Mouse (Mus musculus) cortical plate, adult 2 months (tissue): Measurements from ENCODE around the gene Tenm4. TPM values are rescaled to one million over a fixed set of nuclear protein-coding genes. Genes with fewer than 3 reads are reported as not detected.
"Not testable (repeated sequence)": the region's sequence is repeated elsewhere in the genome, so short reads cannot be mapped to it uniquely, and the experiment has no call there.

Experiments used
- H3K27ac ChIP-seq: fragments of 200-500 bp; 2 replicates; pipeline ENCODE4 v1.5.1; 2012; ENCODE audit warnings: low read length, control low read depth, inconsistent platforms; ENCODE audit not compliant: insufficient read depth
- H3K4me1 ChIP-seq: fragments of 200-500 bp; 2 replicates; pipeline ENCODE4 v1.6.1; 2011; ENCODE audit warnings: low read length; ENCODE audit not compliant: control insufficient read depth, insufficient read depth
- H3K4me3 ChIP-seq: fragments of 200-500 bp; 2 replicates; pipeline ENCODE4 v1.5.1; 2011; ENCODE audit warnings: mild to moderate bottlenecking, low read length, control low read depth; ENCODE audit not compliant: insufficient read depth
- CTCF ChIP-seq: fragments of 200-500 bp; IDR thresholded peaks from 2 replicates; pipeline ENCODE4 v1.5.1; 2011; ENCODE audit warnings: mild to moderate bottlenecking, control low read depth, low read length; ENCODE audit not compliant: insufficient read depth; ENCODE audit errors: extremely low read depth
- POLR2A ChIP-seq: fragments of 200-500 bp; IDR thresholded peaks from 2 replicates; pipeline ENCODE4 v1.6.1; 2011; ENCODE audit warnings: mild to moderate bottlenecking, low read length, control low read depth; ENCODE audit not compliant: insufficient read depth; ENCODE audit errors: extremely low read depth
- polyA plus RNA-seq: library from polyadenylated mRNA; depleted of rRNA; stranded (reverse); fragments of >200 nt; gene quantifications from 2 replicates; pipeline ENCODE4 v1.2.3, GENCODE M21; 2012

Gene Tenm4
- polyA plus RNA-seq, 1 experiment = 30.2 TPM

GRCm38 (mm10) chr7:96600381-96600941, 429.4 kb downstream of the Tenm4 start:
- H3K4me3 ChIP-seq = no peak overlapping the region
- H3K4me1 ChIP-seq = no peaks in the 10 kb centered on the region
- TF ChIP-seq POLR2A = no peak
- TF ChIP-seq CTCF = no peak
- no peak overlapping the region for H3K27ac ChIP-seq

- Histone ChIP-seq H3K27ac (no peak overlapping the region), H3K4me3 (no peak overlapping the region), H3K4me1 (no peaks in the 10 kb centered on the region)
- TF ChIP-seq CTCF = no peak
Observed at GRCm38 (mm10) chr7:96604091-96604745, 433.2 kb downstream of the Tenm4 start.

GRCm38 (mm10) chr7:96605316-96605715, 434.3 kb downstream of the Tenm4 start:
- TF ChIP-seq CTCF (no peak), POLR2A (no peak)
- no peak overlapping the region for H3K27ac ChIP-seq
- no peak overlapping the region for H3K4me3 ChIP-seq
- no peaks in the 10 kb centered on the region for H3K4me1 ChIP-seq

GRCm38 (mm10) chr7:96609854-96610586, 439.0 kb downstream of the Tenm4 start:
- Histone ChIP-seq H3K4me3 (no peak overlapping the region), H3K27ac (no peak overlapping the region), H3K4me1 (no peaks in the 10 kb centered on the region)
- TF ChIP-seq POLR2A (no peak), CTCF (no peak)

GRCm38 (mm10) chr7:96617371-96617770, 446.3 kb downstream of the Tenm4 start:
- Histone ChIP-seq H3K4me1 (no peaks in the 10 kb centered on the region), H3K4me3 (no peak overlapping the region), H3K27ac (no peak overlapping the region)
- no peak for TF ChIP-seq POLR2A
- TF ChIP-seq CTCF = no peak

- Histone ChIP-seq H3K4me1 (no peaks in the 10 kb centered on the region), H3K27ac (no peak overlapping the region)
- no peak for TF ChIP-seq POLR2A
- TF ChIP-seq CTCF = no peak
Observed at GRCm38 (mm10) chr7:96619930-96620472, 449.0 kb downstream of the Tenm4 start.

GRCm38 (mm10) chr7:96626338-96626737, 455.3 kb downstream of the Tenm4 start:
- Histone ChIP-seq H3K4me1 (peaks cover 1% of the 10 kb centered on the region; the same call in 1 of the 2 replicates), H3K27ac (no peak overlapping the region), H3K4me3 (no peak overlapping the region)
- no peak for TF ChIP-seq POLR2A
- no peak for TF ChIP-seq CTCF

More at GRCm38 (mm10) chr7:96619930-96620472, 449.0 kb downstream of the Tenm4 start:
- no peak overlapping the region for H3K4me3 ChIP-seq

GRCm38 (mm10) chr7:96630551-96630950, 459.5 kb downstream of the Tenm4 start:
- not testable (repeated sequence) for H3K4me3 ChIP-seq, H3K27ac ChIP-seq, H3K4me1 ChIP-seq

- H3K4me3 ChIP-seq = no peak overlapping the region
- H3K4me1 ChIP-seq = peaks cover 4% of the 10 kb centered on the region; the same call in 1 of the 2 replicates
- H3K27ac ChIP-seq = no peak overlapping the region
- TF ChIP-seq CTCF = no peak
- no peak for TF ChIP-seq POLR2A
Observed at GRCm38 (mm10) chr7:96633008-96633407, 462.0 kb downstream of the Tenm4 start.
